Mouse (Mus musculus) forelimb bud, embryonic 11.5 days (tissue): ENCODE measurements around the gene Klb.

Experiments
- DNase-seq: peaks from one replicate; pipeline ENCODE4 v3.0.0-alpha.2; 2012; ENCODE audit warnings: low read depth, low spot score

Klb gene

GRCm38 (mm10) chr5:65374746-65375145 is 26.6 kb downstream of the Klb start:
- DNase-seq, result no peak

GRCm38 (mm10) chr5:65385704-65386103 is 37.6 kb downstream of the Klb start:
- DNase-seq, result no peak

- DNase-seq, result no peak
Observed at GRCm38 (mm10) chr5:65387008-65387867, 39.1 kb downstream of the Klb start.

- DNase-seq, result peak; percentile 99
Observed at GRCm38 (mm10) chr5:65390648-65391644, 42.8 kb downstream of the Klb start, which contains the start of the genes Rpl9 and Lias. Rpl9 (minus strand) TSS chr5:65391444. Lias (plus strand) TSS chr5:65391497.

DNA sequence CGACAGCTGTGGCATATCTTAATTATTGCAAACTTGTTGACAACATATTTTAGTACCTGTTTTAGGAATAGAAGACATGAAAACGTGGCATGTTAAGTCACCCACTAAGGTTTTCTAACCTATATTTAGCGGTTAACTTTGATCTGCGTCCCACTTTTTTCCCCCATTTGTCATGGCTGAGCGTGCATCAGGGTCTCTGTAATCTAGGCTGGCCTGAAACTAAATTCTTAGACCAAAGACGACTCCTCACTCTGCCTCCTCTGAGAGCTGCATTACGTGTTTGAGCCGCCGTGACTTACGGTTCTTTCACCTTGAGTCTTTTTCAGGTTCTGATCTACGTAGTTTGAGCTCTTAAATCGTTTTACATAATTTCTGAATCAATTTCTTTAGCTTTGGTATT is 43.6 kb downstream of the Klb start:
- peak; percentile 50 for DNase-seq

DNA sequence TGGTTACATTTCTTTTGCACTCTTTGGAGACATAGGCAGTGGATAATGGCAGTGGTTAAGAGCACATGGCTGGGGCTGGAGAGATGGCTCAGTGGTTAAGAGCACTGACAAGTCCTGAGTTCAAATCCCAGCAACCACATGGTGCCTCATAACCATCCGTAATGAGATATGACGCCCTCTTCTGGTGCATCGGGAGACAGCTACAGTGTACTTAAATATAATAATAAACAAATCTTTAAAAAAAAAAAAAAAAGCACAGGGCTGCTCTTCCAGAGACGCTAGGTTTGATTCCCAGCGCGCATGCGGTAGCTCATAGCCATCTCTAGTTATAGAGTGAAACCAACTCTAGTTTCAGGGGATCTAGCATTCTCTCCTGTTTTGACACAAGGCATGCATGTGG is 46.3 kb downstream of the Klb start:
- no peak for DNase-seq

- DNase-seq, result peak; percentile 76
Observed at GRCm38 (mm10) chr5:65401251-65401994, 53.3 kb downstream of the Klb start.

DNA sequence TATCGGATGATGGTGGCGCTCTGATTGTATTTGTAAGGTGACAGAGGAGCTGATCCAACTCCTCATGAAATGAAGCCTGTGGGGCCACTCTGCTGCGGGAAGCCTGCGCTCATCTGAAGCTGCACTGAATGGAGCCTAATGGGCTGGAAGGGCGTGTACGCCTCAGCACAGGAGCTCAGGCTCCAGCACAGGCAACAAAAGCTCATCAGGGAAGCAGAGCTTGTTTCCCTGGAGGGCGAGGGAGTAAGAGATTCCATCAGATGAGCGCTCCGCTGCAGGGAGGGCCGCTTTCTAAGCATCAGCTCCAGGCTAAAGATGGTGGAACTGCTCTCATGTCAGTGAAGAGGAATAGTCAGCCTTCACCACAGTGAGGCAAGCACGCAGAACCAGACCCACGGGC is 59.9 kb downstream of the Klb start:
- DNase-seq, result no peak

DNA sequence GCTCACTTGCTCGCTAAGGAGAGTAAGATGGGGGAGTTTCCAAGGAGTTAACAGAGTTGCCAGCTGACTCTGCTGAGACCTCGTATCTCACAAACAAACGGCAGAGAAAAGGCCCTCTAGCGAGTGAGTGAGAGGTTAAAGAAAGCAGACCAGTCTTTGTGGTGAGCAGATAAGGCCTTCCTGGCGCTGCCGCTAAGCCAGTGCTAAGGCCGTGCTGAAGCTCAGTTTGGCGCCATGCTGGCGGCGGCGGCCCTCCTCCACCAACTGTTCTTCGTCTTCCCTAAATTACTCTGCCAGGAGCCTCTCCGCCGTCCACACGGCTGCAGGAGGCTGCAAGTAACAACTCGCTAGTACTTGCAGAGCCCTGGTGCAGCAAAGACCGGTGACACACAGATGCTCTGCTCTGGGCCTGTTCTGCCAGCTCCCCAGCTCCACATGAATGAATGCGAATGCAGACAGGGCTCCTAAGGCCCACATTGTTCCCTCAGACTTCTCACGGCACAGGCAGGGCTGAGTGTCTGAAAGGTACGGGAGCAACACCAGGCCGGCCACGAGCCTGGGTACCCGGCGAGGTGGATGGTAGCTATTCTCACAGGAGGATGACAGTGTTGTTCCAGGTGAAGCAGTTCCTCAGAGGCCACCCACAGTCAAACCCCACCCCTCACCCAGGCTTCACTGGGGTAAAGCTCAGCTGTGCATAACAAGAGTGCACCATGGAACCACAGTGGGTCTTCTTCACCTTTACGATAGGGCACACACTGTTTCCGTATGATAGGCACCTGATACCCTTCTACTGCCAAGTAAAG is 67.7 kb downstream of the Klb start:
- peak; percentile 63 for DNase-seq

GRCm38 (mm10) chr5:65419136-65419535 is 71.0 kb downstream of the Klb start:
- no peak for DNase-seq

DNA sequence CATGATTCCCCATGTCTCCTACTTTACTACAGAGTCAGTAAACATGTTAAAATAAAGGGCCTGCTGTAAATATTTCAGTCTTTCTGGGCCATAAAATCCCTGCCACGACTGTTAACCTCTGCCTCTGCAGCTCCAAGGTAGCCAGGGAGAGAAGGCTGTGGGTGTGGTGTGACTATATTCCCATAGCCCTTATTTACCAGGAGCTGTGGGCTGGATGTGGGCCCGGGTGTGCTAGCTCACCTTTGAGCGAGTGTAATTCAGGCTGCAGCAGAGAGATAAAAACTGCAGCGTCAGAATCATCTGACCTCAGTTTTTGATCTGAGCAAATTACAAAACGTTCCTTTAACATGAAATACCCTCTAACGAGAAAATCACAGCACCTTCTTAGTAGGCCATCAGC is 72.7 kb downstream of the Klb start:
- DNase-seq, result no peak

DNA sequence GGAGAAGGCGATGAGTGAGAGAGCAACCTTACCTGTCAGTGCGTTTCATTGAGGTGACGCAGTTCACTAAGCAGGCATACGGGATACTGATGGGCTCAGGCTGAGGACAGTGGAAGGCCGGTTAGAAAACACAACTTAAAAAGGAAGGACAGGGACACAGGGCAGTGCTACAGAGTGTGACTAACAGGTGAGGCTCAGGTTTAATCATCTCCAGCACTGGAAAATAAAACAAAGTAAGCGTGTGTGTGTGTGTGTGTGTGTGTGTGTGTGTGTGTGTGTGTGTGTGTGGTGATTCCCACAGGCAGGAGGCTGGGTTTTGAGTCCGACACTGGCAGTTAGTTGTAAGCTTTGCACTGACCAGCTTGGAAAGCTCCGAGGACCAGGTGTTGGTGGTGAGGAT is 74.7 kb downstream of the Klb start:
- no peak for DNase-seq

DNA sequence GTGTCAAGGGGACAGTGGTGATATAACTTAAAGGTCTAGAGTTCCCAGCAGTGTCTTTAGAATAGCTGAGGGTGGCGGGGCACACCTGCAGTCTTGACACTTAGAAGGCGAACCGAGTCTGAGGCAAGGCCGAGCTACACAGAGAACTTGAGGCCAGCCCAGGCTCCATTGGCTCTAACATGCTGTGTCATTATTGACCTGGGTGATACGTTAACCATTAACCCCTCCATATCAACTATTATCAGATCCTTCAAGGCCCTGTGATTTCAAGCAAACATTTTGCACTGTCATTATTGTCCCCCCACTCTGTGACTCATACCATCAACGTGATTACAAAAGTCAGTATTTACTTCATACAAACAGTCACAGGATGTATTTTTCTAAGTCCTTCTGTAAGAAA is 76.1 kb downstream of the Klb start:
- DNase-seq, result no peak

- no peak for DNase-seq
Observed at GRCm38 (mm10) chr5:65425251-65425650, 77.1 kb downstream of the Klb start.

- DNase-seq, result no peak
Observed at GRCm38 (mm10) chr5:65428321-65428720, 80.2 kb downstream of the Klb start.

DNA sequence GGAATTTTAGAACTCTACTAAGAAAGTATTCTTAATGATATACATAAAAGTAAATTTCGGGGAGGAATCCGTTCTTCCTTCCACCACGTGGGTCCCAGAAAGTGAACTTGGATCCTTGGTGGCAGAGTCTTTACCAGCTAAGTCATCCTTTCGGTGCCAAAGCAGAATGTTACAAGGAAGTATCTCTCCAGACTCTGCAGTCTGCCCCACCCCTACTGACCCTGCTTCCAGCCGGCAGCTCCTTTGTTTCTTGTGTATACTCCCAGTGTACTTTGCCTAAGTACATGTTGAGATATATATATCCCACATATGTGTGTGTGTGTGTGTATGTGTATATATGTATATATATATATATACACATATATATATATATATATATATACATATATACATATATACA is 81.3 kb downstream of the Klb start:
- no peak for DNase-seq
